Mouse (Mus musculus): ENCODE results near the gene Kcnma1.

GRCm38 (mm10) chr14:23618081-23618480 is 396.2 kb downstream of the Kcnma1 start:
- TF ChIP-seq CTCF (IDR thresholded peaks at IDR 0.05) (no peak), EP300 (IDR thresholded peaks at IDR 0.05) (no peak)

Measured in lung, postnatal 0 days (tissue).